Mouse (Mus musculus) brain, embryonic 18.5 days (tissue): ENCODE measurements around the gene Nt5c.
"Not testable (repeated sequence)": the region's sequence is repeated elsewhere in the genome, so short reads cannot be mapped to it uniquely, and the experiment has no call there.

Experiments used
- DNase-seq: peaks from one replicate; pipeline ENCODE4 v3.0.0-alpha.2; 2012; ENCODE audit warnings: low read depth, low spot score

Gene Nt5c

DNA sequence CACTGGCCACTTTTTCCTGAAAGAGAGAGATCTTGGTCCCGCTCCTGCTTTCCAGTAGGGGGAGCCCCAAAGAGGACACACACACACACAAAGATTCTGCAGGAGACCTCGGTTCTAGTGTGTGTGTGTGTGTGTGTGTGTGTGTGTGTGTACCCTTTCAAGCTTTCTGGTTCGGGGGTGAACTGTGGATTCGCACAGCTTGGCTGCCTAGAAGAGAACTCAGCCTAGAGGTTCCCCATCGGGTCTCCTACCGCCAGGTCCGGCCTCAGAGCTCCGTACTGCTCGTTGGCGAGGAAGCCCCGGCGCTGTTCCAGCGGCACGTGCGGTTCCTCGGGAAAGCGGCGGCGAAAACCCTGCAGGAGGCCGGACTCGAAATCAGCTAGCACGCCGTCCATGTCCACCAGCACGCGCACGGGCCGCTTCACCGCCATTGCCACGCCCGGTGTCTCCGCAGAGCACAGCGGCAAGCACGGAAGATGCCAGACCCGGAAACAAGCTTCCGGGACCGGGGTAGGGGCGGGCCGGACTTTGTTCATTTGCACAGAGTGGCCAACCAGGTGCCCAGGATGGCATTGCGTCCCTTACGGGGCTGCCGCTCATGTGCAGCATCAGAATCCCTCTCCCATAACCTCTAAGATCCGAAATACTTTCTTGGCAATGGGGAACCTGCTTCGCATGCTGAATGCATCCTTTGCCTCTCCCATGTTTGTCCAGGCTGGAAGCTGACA lies at the start of gene Nt5c:
Gene Nt5c, minus strand, starts transcription at position 507 of the 728 bp plus-strand sequence.
- DNase-seq = peak; percentile 64

DNA sequence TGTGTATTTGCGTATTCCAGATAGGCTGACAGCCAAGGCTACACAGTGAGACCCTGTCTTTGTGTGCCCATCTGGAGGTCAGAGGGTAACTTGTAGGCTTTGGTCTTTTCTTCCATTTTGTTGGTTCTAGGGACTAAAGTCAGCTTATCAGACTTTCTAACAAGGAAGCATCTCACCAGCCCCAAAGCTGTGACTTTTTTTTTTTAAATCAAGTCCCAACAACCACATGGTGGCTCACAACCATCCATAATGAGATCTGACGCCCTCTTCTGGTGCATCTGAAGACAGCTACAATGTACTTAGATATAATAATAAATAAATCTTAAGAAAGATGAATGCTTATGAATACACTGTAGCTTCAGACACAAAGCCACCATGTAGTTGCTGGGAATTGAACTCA lies 46.4 kb upstream of the Nt5c start:
- DNase-seq = no peak

DNA sequence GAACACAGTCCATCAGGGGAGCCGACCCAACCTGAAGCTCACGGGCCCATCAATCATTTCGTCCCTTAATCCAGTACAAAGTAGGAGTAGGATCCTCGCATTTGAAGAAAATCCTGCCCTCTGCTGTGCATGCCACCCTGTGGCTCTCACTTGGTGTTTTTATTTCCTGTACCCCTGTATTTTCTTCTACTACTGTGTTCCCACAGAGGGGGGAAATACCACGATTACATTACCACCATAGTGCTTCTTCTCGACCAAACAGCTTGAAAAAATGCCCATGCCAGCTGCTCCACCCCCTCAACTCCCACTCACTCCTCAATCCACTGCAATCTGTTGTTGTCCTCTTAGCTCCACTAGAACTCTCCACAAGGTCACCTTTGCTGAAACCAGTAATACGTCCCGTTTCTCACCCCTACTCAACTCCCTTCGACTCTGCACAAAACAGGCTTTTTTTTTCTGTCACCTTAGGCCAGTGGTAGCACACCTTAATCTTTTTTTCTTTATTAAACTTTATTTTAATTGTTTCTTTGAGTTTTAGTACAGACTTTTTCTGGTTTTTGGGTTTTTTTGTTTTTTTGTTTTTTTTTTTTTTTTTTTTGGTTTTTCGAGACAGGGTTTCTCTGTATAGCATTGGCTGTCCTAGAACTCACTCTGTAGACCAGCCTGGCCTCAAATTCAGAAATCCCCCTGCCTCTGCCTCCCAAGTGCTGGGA lies 45.4 kb upstream of the Nt5c start:
- DNase-seq = no peak

DNA sequence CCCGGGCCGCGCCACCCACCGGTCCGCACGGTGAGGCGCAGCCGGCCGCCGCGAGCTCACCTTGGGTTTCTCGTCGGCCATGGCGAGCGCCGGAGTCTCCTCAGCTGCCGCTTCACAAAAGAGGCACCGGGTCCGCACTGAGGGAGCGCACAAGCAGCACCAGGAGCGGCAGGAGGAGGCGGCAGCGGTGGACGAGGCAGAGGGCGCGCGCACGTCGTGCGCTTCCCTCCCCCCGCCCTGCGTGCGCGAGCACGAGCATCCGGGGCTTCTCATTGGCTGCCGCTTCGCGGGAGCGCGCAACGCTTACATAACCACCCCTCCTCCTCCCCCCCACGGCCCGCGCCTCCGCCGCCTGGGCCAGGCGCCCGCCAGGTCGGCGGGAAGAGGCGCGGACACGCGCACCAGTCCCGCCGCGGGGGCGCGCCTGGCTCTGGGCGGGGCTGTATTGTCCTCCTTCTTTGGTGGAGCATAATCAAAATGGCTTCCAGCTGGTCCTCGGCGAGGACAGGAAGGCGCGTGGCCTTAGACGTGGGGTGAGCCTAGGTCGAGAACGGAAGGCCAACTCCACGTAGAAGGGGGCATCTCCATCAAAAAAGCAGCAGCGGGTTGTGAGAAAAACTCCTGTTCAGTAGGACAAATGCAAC lies 44.5 kb upstream of the Nt5c start, which contains the start of gene Sumo2:
Gene Sumo2, minus strand, starts transcription at position 239 of the 644 bp plus-strand sequence.
- DNase-seq = peak; percentile 91

DNA sequence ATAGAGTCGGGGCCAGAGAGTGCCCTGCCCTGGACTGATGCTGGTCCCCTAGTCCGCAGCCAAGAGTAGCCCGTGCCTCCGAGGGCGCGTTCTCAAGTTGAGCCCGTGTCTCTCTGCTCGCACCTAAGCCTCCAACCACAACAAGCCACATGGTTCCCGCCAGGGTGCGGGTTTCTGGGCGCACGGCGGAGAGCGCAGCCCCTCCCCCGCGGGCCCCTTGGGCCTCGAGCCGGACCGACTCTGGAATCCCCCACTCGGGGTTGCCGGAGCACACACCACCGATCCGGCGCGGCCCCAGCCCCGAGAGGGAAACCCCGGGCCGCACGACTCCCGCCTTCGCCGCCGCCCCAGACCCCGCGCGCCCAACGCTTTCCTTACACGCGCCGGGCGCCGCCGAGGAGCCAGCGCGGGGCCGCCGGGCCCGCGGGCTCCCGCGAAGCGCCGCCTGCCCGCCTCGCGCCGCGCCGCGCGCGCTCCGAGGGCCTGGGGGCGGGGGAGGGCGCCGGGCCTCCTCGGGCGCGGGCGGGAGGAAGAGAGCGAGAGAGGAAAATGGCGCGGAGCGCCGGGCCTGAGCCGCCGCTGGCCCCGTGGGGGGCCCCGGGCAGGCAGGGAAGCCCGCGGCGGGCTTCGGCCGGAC lies 43.9 kb upstream of the Nt5c start:
- no peak for DNase-seq

DNA sequence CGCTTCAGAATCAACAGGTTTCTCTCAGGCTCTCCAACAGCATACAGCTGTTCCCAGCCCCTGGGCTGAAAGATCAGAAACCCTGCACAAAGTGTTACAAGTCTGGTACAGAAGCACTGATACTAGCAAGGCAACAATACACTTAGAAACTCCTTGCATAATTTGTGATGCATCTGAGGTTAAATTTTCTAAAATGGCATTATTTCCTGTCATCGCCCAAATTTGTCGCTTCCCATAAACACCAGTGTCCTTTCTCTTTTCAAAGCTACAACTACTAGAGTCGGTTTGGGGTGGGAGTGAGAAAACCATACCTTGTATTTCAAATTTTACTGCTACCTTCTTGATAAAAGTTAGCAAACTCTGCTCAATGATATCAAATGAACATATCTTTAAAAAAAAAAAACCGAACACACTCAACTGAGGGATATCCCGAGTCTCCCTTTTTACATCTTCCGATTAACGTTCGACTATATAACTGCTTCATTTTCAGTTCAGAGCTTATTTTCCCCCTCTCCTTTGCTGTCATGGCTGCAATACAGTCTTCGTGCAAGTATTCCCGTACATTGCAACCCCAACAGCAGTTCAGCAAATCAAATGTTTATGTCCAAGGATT lies 43.2 kb upstream of the Nt5c start:
- DNase-seq = no peak

DNA sequence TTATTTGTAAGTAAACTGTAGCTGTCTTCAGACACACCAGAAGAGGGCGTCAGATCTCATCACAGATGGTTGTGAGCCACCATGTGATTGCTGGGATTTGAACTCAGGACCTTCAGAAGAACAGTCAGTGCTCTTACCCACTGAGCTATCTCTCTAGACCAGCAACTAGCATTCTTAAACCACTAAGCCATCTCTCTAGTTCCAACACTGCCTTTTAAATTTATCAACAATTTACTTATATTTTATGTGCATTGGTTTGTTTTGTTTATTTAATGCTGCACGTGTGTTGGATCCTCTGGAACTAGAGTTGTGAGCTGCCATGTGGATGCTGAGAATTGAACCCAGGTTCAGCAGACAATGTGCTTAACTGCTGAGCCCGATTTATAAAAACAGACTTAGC lies 34.8 kb upstream of the Nt5c start:
- DNase-seq = not testable (repeated sequence)

DNA sequence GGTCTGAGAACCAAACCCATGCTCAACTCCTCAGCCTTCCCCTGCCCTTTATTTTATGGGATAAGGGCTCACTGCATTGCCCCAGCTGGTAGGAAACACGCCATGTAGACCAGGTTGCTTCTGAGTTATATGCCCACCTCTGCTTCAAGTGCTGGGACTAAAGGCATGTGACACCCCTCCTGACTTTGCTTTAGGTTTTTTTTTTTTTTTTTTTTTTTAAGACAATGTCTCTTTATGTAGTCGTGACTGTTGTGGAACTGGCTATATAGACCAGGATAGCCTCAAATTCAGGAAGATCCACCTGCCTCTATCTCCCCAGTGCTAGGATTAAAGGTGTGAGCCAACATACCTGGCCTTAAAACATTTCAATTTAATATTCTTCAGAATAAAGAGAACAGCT lies 31.0 kb upstream of the Nt5c start:
- no peak for DNase-seq

DNA sequence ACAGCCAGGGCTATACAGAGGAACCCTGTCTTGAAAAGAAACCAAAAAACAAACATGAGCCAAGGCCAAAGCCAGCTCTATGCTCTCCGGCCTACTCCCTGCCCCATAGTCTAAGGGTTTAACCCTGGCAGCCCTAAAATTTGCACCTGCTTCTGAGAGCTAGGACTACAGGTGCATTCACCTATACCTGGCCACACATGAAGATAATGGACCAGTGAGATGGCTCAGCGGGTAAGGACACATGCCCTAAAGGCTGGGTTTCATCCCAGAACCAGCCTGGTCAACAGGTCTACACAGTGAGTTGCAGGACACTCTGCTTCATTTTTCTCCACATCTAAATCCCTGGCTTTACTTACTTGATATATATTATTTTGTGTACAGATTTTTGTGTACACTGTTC lies 30.6 kb upstream of the Nt5c start:
- no peak for DNase-seq

DNA sequence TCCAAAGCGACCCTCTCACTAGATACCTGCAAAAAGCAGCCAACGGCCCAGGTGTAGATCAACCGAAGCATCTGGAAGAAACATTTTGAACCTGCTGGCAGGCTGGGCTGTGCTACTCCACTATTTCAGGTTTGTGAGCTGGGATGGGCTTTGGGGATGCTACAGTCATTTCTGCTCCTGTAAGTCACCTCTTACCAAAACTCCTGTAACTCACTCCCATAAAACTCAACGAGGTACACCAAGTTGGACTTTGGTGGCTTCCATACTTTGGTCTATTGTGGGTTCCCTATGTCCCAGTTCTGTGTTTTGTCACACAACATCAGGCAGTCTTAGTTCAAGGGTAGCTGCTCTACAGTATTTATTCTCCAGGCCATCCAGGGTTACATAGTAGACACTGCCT lies 29.4 kb upstream of the Nt5c start:
- no peak for DNase-seq

DNA sequence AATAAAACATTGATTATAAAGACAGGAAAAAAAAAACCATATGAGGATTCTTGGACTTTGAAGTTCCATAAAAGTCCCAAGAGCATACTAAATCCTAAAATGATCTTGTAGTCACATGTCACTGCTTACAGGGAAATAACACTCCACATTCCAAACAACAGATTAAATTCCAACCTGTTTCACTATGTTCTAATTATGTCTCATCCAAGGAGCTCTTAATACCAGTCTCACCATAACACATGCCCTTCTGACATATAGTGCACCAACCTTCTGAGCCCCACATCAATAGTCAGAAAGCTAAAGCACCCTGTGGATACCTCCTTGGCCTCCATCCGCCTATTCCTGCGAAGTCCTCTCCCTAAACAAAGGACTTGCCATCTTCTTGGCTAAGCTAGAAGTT lies 28.6 kb upstream of the Nt5c start:
- DNase-seq = no peak

DNA sequence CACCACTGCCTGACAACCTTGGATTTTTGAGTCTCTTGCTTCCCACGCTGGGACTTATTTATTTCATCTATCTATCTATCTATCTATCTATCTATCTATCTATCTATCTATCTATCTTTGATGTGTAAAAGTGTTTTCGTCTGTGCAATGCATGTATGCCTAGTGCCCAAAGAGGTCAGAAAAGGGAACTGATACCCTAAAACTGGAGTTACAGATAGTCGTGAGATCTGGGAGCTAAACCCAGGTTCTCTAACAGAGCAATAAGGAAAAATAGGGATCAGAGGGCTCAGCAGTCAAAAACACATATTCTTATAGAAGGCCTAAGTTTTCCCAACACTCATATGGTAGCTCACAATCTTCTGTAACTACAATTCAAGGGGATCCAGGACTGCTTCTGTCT lies 27.9 kb upstream of the Nt5c start:
- DNase-seq = no peak

DNA sequence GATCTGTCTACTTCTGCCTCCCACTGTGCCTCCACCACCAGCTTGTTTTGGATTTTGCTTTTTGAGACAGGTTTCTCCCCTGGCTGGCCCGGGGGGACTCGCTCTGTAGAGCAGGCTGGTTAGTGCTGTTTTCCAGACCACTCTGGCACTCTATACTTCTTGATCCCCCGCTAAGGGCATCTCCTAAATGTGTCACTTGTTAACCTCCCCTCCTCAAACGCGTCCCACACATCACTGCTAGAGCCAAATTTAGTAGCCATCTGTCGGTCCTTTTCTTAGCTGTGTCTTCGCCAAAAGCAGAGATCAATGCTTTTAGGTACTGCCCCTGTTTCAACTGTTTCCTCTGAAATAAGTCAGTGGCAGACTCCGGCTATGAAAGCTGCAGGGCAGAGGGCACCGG lies 27.0 kb upstream of the Nt5c start:
- no peak for DNase-seq

DNA sequence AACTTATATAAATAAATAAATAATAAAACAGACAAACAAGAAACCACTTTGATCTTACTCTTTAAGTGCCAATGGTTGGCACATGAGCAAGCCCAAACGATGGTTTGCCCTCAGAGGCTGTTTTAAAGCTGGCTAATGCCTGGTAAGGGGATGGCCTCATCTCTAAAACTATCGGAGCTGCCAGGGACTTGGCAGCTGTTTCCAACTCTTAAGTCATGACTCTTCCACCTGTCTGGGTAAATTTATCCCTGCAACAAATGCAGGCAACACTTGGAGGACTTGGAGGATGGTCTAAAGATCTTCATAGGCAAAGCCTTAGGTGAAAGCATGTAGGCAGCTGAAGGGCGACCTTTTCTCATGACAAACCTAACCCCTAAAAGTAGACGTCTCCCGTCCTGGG lies 25.3 kb upstream of the Nt5c start:
- DNase-seq = no peak

DNA sequence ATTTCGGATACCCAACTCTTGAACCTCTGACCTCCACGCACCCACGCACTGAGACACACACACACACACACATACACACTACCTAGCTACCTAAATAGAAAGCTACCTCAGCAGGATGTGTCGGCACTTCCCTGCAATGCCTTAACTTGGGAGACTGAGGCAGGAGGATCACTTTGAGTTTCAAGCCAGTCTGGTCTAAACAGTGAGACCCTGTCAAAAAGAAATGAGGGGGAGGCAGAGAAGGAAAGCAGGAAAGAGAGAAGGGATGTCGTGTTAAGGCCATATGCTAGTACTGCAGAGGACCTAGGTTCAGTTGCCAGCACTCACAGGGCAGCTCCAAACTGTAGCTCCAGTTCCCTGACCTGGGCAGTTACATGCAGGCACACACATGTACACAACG lies 23.4 kb upstream of the Nt5c start:
- DNase-seq = no peak

DNA sequence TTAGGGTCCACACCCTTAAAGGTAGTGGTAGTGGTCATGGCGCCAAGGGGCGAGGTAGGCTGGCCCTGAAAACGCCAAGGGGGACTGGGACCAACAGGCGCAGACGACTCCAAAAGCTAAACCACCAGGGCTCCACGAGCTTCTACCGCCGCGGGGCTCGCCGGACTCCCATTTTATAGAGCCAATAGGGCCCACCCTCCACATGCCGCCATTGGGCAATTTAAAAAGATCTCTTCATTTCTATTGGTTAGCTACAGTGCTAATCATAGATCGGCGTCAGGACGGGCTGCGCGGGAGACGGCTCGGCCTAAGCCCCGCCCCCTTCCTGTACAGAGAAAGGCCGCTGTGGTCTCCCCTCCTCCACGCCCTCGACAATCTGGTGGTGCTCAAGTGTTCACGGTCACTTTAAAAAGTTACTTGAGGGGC lies 22.6 kb upstream of the Nt5c start, which contains the start of gene Jpt1:
Gene Jpt1, minus strand, starts transcription at position 150 of the 426 bp plus-strand sequence.
- DNase-seq = peak; percentile 95

DNA sequence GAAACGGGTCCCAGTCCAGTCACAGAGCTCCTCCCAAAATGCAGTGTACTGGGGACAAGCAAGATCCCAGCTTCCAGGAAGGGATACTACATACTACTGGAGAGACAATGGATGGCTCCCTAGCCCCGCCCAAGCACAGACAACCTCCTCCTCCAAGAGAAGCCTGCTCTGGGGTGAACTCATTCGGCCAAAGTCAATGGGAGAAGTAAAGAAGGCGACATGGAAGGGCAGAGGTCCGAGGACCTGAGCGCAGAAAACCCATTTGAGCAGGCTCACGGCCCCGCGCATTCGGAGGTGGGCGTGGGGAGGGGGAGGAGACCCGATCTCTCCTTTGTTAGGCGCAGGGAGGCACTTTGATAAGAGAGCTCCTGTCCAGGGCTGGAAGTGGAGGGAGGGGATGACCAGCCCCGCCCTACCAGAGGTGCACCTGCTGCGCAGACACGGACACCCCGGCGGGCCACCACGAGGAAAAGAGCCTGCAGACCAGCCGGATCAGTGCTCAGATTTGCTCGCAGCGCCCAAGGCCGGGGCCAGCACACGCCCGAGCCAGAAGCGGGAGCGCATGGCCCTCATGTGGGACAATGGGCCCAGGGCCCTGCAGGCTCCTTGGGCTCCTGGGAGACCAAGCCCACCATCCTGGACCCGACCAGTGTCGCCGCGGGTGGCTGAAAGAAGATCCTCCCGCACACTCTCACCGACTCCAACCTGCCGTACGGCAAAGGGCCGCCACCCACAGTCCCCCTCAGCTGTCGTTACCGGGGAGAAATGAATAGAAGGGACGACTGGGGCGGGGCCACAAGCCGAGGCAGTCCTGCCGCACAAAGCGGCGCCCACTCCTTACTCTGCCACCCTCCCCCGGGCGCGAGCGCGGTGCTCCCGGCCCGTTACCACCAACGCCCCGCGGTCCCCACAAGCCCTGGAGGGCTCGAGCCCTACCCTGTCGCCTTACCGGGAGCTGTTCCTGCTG lies 21.9 kb upstream of the Nt5c start:
- DNase-seq = no peak

DNA sequence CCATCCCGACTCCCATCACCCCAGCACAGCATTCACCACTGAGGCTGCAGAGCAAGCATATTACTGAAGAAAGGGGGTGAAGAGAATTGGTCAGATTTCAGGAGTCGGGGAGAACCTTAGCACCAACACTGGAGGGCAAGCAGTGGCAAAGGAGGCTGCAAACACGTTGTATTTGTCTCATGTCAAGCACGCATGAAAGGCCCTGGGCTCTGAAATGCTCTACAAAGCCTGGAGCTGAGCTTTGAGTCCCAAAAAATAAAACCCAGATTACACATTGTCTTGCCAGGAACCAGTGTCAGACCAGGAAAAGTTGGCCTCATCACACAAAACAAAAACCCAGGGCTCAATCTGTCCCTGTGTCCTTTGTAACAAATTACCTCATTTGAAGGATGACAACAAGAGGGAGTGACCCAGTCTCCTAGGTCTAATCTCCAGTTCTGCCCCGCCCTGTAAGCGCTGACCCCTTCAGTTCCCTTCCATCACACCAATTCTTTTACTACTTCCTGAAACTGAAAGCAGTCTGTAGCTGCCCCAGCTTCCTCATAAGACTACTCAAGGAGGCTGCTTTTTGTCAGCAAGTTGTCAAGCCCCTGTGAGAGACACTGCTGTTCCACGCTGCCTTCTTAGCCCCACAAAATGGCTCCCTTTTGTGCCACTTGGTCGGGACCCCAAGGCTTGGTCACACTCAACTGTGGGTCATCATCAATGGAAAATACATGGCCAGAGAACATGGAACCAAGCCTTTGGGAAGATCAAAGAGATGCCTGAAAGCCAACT lies 20.9 kb upstream of the Nt5c start:
- DNase-seq = no peak

DNA sequence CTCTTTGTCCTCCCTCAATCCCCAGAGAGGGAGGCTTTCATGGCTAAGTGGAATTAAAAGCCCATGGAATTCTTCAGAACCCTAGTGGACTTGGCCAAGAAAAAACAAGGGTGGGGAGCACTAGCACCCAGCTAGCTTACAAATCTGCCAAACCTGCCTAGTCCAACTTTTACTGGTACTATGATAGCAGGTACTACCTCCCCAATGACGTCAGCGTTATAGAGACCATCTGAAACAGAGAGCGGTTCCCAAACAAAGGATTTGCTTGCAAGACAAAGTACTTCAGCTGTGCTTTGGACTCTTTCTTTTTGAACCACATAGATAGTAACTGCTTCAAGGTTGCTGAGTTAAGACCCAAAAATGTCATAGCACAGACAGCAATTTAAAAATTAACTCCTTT lies 20.3 kb upstream of the Nt5c start:
- DNase-seq = no peak

DNA sequence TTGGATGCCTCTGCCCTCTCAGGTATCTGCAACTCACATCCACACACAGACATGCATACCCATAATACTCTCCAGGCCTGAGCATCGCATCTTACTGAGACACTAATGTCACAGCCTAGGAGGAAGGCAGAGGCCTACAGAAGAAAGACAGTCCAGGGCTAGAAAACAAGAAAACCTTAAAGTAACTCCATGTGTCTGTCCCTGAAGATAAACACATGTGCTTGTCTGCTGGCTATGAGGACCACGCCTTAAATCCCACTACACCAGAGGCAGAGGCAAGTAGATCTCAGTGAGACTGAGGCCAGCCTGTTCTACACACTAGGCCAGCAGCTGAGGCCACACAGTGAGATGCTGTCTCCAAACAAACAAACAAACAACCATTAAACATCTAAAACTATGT lies 19.5 kb upstream of the Nt5c start:
- DNase-seq = no peak
